Mouse (Mus musculus): ENCODE measurements at regions not wholly inside any gene's neighbourhood (a gene's known extent, or its start where the extent isn't known, plus 50 kb on each side); places are given as distances from the start of the nearest gene placed in this dataset.
A peak's percentile ranks its signal among the peaks of the same experiment; 100 is the strongest.

- no peak for DNase-seq (ENCODE audit: low spot score)
- 81% methylated on average over 4 of the region's 4 CpGs for WGBS
- ATAC-seq (replicated peaks; ENCODE audit: insufficient number of reproducible peaks, low FRiP score, low TSS enrichment, low read depth): no peak
Measured at GRCm38 (mm10) chr9:51653376-51654292, 111.5 kb upstream of the Arhgap20 start.

GRCm38 (mm10) chr9:51654645-51655044 lies 110.5 kb upstream of the Arhgap20 start:
- Histone ChIP-seq H3K27ac (replicated peaks; ENCODE audit: low read depth, low read length) (no peak overlapping the region), H3K27me3 (ENCODE audit: control insufficient read depth, insufficient read depth, low read length) (no peaks in the 10 kb centered on the region), H3K9ac (replicated peaks; ENCODE audit: low read length) (no peak overlapping the region), H3K4me2 (ENCODE audit: low read depth, low read length) (no peak overlapping the region), H3K9me3 (replicated peaks; ENCODE audit: control insufficient read depth, low read length) (no peaks in the 10 kb centered on the region), H3K4me3 (ENCODE audit: low read depth, low read length) (no peak overlapping the region), H3K4me1 (ENCODE audit: control insufficient read depth, insufficient read depth, low read length) (no peaks in the 10 kb centered on the region), H3K36me3 (replicated peaks; ENCODE audit: control insufficient read depth, insufficient read depth, low read depth, low read length) (no peaks in the 10 kb centered on the region)
- whole genome bisulfite sequencing: 93% methylated on average over 1 of the region's 1 CpGs
- ATAC-seq (replicated peaks; ENCODE audit: insufficient number of reproducible peaks, low FRiP score, low TSS enrichment, low read depth) (no peak), DNase-seq (ENCODE audit: low spot score) (no peak)

More at GRCm38 (mm10) chr9:51653376-51654292, 111.5 kb upstream of the Arhgap20 start:
- Histone ChIP-seq H3K9me3 (replicated peaks; ENCODE audit: control insufficient read depth, low read length) (no peaks in the 10 kb centered on the region), H3K27me3 (ENCODE audit: control insufficient read depth, insufficient read depth, low read length) (no peaks in the 10 kb centered on the region), H3K4me3 (ENCODE audit: low read depth, low read length) (no peak overlapping the region), H3K4me2 (ENCODE audit: low read depth, low read length) (no peak overlapping the region), H3K4me1 (ENCODE audit: control insufficient read depth, insufficient read depth, low read length) (no peaks in the 10 kb centered on the region), H3K9ac (replicated peaks; ENCODE audit: low read length) (no peak overlapping the region), H3K27ac (replicated peaks; ENCODE audit: low read depth, low read length) (no peak overlapping the region), H3K36me3 (replicated peaks; ENCODE audit: control insufficient read depth, insufficient read depth, low read depth, low read length) (no peaks in the 10 kb centered on the region)

GRCm38 (mm10) chr9:51657796-51658195 lies 107.3 kb upstream of the Arhgap20 start:
- no peak for ATAC-seq (replicated peaks; ENCODE audit: insufficient number of reproducible peaks, low FRiP score, low TSS enrichment, low read depth)
- Histone ChIP-seq H3K4me1 (ENCODE audit: control insufficient read depth, insufficient read depth, low read length) (no peaks in the 10 kb centered on the region), H3K27ac (replicated peaks; ENCODE audit: low read depth, low read length) (no peak overlapping the region), H3K9me3 (replicated peaks; ENCODE audit: control insufficient read depth, low read length) (no peaks in the 10 kb centered on the region), H3K4me3 (ENCODE audit: low read depth, low read length) (no peak overlapping the region), H3K27me3 (ENCODE audit: control insufficient read depth, insufficient read depth, low read length) (no peaks in the 10 kb centered on the region), H3K4me2 (ENCODE audit: low read depth, low read length) (no peak overlapping the region), H3K36me3 (replicated peaks; ENCODE audit: control insufficient read depth, insufficient read depth, low read depth, low read length) (no peaks in the 10 kb centered on the region), H3K9ac (replicated peaks; ENCODE audit: low read length) (no peak overlapping the region)
- DNase-seq (ENCODE audit: low spot score): no peak
- 86% methylated on average over 1 of the region's 1 CpGs for WGBS

- ATAC-seq (replicated peaks; ENCODE audit: insufficient number of reproducible peaks, low FRiP score, low TSS enrichment, low read depth) (no peak), DNase-seq (ENCODE audit: low spot score) (no peak)
- Histone ChIP-seq H3K27ac (replicated peaks; ENCODE audit: low read depth, low read length) (no peak overlapping the region), H3K9me3 (replicated peaks; ENCODE audit: control insufficient read depth, low read length) (no peaks in the 10 kb centered on the region), H3K4me1 (ENCODE audit: control insufficient read depth, insufficient read depth, low read length) (no peaks in the 10 kb centered on the region), H3K9ac (replicated peaks; ENCODE audit: low read length) (no peak overlapping the region), H3K36me3 (replicated peaks; ENCODE audit: control insufficient read depth, insufficient read depth, low read depth, low read length) (no peaks in the 10 kb centered on the region), H3K4me2 (ENCODE audit: low read depth, low read length) (no peak overlapping the region), H3K4me3 (ENCODE audit: low read depth, low read length) (no peak overlapping the region), H3K27me3 (ENCODE audit: control insufficient read depth, insufficient read depth, low read length) (no peaks in the 10 kb centered on the region)
- 63% methylated on average over 7 of the region's 7 CpGs for WGBS
Measured at GRCm38 (mm10) chr9:51660908-51661874, 103.9 kb upstream of the Arhgap20 start.

GRCm38 (mm10) chr9:51661911-51662310 lies 103.2 kb upstream of the Arhgap20 start:
- ATAC-seq (replicated peaks; ENCODE audit: insufficient number of reproducible peaks, low FRiP score, low TSS enrichment, low read depth): no peak
- H3K36me3 ChIP-seq (replicated peaks; ENCODE audit: control insufficient read depth, insufficient read depth, low read depth, low read length): no peaks in the 10 kb centered on the region
- WGBS: 80% methylated on average over 2 of the region's 2 CpGs

GRCm38 (mm10) chr9:51664353-51664752 lies 100.8 kb upstream of the Arhgap20 start:
- Histone ChIP-seq H3K4me3 (ENCODE audit: low read depth, low read length) (no peak overlapping the region), H3K9me3 (replicated peaks; ENCODE audit: control insufficient read depth, low read length) (no peaks in the 10 kb centered on the region), H3K9ac (replicated peaks; ENCODE audit: low read length) (no peak overlapping the region), H3K36me3 (replicated peaks; ENCODE audit: control insufficient read depth, insufficient read depth, low read depth, low read length) (no peaks in the 10 kb centered on the region), H3K27me3 (ENCODE audit: control insufficient read depth, insufficient read depth, low read length) (no peaks in the 10 kb centered on the region), H3K4me1 (ENCODE audit: control insufficient read depth, insufficient read depth, low read length) (no peaks in the 10 kb centered on the region), H3K4me2 (ENCODE audit: low read depth, low read length) (no peak overlapping the region), H3K27ac (replicated peaks; ENCODE audit: low read depth, low read length) (no peak overlapping the region)
- DNase-seq (ENCODE audit: low spot score): peak; percentile 24
- 30% methylated on average over 1 of the region's 1 CpGs for WGBS
- no peak for ATAC-seq (replicated peaks; ENCODE audit: insufficient number of reproducible peaks, low FRiP score, low TSS enrichment, low read depth)

More at GRCm38 (mm10) chr9:51661911-51662310, 103.2 kb upstream of the Arhgap20 start:
- H3K4me3 ChIP-seq (ENCODE audit: low read depth, low read length): no peak overlapping the region
- no peak for DNase-seq (ENCODE audit: low spot score)
- no peaks in the 10 kb centered on the region for H3K4me1 ChIP-seq (ENCODE audit: control insufficient read depth, insufficient read depth, low read length)
- no peak overlapping the region for H3K27ac ChIP-seq (replicated peaks; ENCODE audit: low read depth, low read length)
- no peak overlapping the region for H3K4me2 ChIP-seq (ENCODE audit: low read depth, low read length)
- no peak overlapping the region for H3K9ac ChIP-seq (replicated peaks; ENCODE audit: low read length)
- no peaks in the 10 kb centered on the region for H3K27me3 ChIP-seq (ENCODE audit: control insufficient read depth, insufficient read depth, low read length)
- no peaks in the 10 kb centered on the region for H3K9me3 ChIP-seq (replicated peaks; ENCODE audit: control insufficient read depth, low read length)

GRCm38 (mm10) chr9:51664876-51665275 lies 100.3 kb upstream of the Arhgap20 start:
- DNase-seq (ENCODE audit: low spot score) (no peak), ATAC-seq (replicated peaks; ENCODE audit: insufficient number of reproducible peaks, low FRiP score, low TSS enrichment, low read depth) (no peak)

More at GRCm38 (mm10) chr9:51664876-51665275, 100.3 kb upstream of the Arhgap20 start:
- Histone ChIP-seq H3K27me3 (ENCODE audit: control insufficient read depth, insufficient read depth, low read length) (no peaks in the 10 kb centered on the region), H3K4me1 (ENCODE audit: control insufficient read depth, insufficient read depth, low read length) (no peaks in the 10 kb centered on the region), H3K27ac (replicated peaks; ENCODE audit: low read depth, low read length) (no peak overlapping the region), H3K9me3 (replicated peaks; ENCODE audit: control insufficient read depth, low read length) (no peaks in the 10 kb centered on the region), H3K36me3 (replicated peaks; ENCODE audit: control insufficient read depth, insufficient read depth, low read depth, low read length) (no peaks in the 10 kb centered on the region), H3K9ac (replicated peaks; ENCODE audit: low read length) (no peak overlapping the region), H3K4me2 (ENCODE audit: low read depth, low read length) (no peak overlapping the region), H3K4me3 (ENCODE audit: low read depth, low read length) (no peak overlapping the region)
